Mouse (Mus musculus): ENCODE data around the gene Resf1.
A peak's percentile ranks its signal among the peaks of the same experiment; 100 is the strongest.

- TF ChIP-seq HCFC1 (IDR thresholded peaks at IDR 0.05; ENCODE audit: borderline replicate concordance, insufficient read depth, low read length): no peak
- peak; percentile 85 for TF ChIP-seq ZNF384 (IDR thresholded peaks at IDR 0.05; ENCODE audit: low read depth, low read length)
- TF ChIP-seq CHD2 (IDR thresholded peaks at IDR 0.05; ENCODE audit: low read depth, low read length): no peak
- no peak for TF ChIP-seq MAFK (IDR thresholded peaks at IDR 0.05; ENCODE audit: insufficient read depth, low read depth, low read length)
Observed at GRCm38 (mm10) chr6:149374986-149375457, 65.8 kb downstream of the Resf1 start.

Data from ES-E14 (cell line).